Mouse (Mus musculus) kidney, adult 2 months (tissue): ENCODE measurements at regions not wholly inside any gene's neighbourhood (a gene's known extent, or its start where the extent isn't known, plus 50 kb on each side); places are given as distances from the start of the nearest gene placed in this dataset.

Experiments
- DNase-seq: peaks from one replicate; pipeline ENCODE4 v3.0.0; 2021
- H3K27ac ChIP-seq: fragments of 200-500 bp; 2 replicates; pipeline ENCODE4 v1.5.1; 2012; ENCODE audit warnings: low read depth, low read length, control low read depth, inconsistent platforms; ENCODE audit not compliant: insufficient read depth
- H3K27me3 ChIP-seq: fragments of 200-500 bp; replicated peaks from 2 replicates; pipeline ENCODE4 v1.6.1; 2012; ENCODE audit warnings: mild to moderate bottlenecking, moderate library complexity, low read length, inconsistent platforms; ENCODE audit not compliant: control insufficient read depth, insufficient read depth
- H3K36me3 ChIP-seq: fragments of 200-500 bp; 2 replicates; pipeline ENCODE4 v1.6.1; 2012; ENCODE audit warnings: mild to moderate bottlenecking, moderate library complexity, low read length, inconsistent platforms; ENCODE audit not compliant: control insufficient read depth, insufficient read depth
- H3K4me1 ChIP-seq: fragments of 200-500 bp; 2 replicates; pipeline ENCODE4 v1.6.1; 2011; ENCODE audit warnings: low read length; ENCODE audit not compliant: control insufficient read depth, insufficient read depth
- H3K4me3 ChIP-seq: fragments of 200-500 bp; 2 replicates; pipeline ENCODE4 v1.5.1; 2011; ENCODE audit warnings: mild to moderate bottlenecking, low read depth, low read length, control low read depth; ENCODE audit not compliant: insufficient read depth
- CTCF ChIP-seq: fragments of 200-500 bp; conservative IDR thresholded peaks from 2 replicates; pipeline ENCODE4 v1.5.1; 2011; ENCODE audit warnings: low read depth, mild to moderate bottlenecking, control low read depth, low read length, moderate library complexity, mixed read lengths; ENCODE audit not compliant: insufficient read depth, insufficient read length
- POLR2A ChIP-seq: fragments of 200-500 bp; IDR thresholded peaks from one replicate; pipeline ENCODE4 v1.6.1; 2011; ENCODE audit warnings: low read depth, low read length, control low read depth
- WGBS: fragments of 180-500 bp; shearing (Covaris S2); methylation state at CpG from one replicate; pipeline ENCODE4 v1.1.7; 2018; 5-methylcytosine and 5-hydroxymethylcytosine counted together

- 54% methylated on average over 1 of the region's 1 CpGs for WGBS
- TF ChIP-seq CTCF (no peak), POLR2A (no peak)
- Histone ChIP-seq H3K4me1 (no peaks in the 10 kb centered on the region), H3K27me3 (no peaks in the 10 kb centered on the region), H3K27ac (no peak overlapping the region), H3K4me3 (no peak overlapping the region), H3K36me3 (no peaks in the 10 kb centered on the region)
- DNase-seq, result no peak
These were observed 368.8 kb upstream of the Plscr5 start for GRCm38 (mm10) chr9:91823733-91824487.

- no peak for DNase-seq
- Histone ChIP-seq H3K27ac (no peak overlapping the region), H3K4me3 (no peak overlapping the region), H3K36me3 (no peaks in the 10 kb centered on the region), H3K27me3 (no peaks in the 10 kb centered on the region), H3K4me1 (no peaks in the 10 kb centered on the region)
- 77% methylated on average over 13 of the region's 13 CpGs for WGBS
- TF ChIP-seq POLR2A (no peak), CTCF (no peak)
These were observed 374.0 kb upstream of the Plscr5 start for GRCm38 (mm10) chr9:91818616-91819328.

- no peaks in the 10 kb centered on the region for H3K4me1 ChIP-seq
- H3K27ac ChIP-seq, result no peak overlapping the region
- 76% methylated on average over 3 of the region's 3 CpGs for WGBS
- no peaks in the 10 kb centered on the region for H3K27me3 ChIP-seq
- no peak overlapping the region for H3K4me3 ChIP-seq
- no peaks in the 10 kb centered on the region for H3K36me3 ChIP-seq
- TF ChIP-seq CTCF (no peak), POLR2A (no peak)
- no peak for DNase-seq
These were observed 389.3 kb upstream of the Plscr5 start for GRCm38 (mm10) chr9:91803372-91803961.

GRCm38 (mm10) chr9:91798837-91799225 is 393.9 kb upstream of the Plscr5 start:
- no peak overlapping the region for H3K27ac ChIP-seq
- TF ChIP-seq CTCF, result no peak
- no peak for TF ChIP-seq POLR2A
- H3K4me1 ChIP-seq, result no peaks in the 10 kb centered on the region
- H3K4me3 ChIP-seq, result no peak overlapping the region
- no peak for DNase-seq
- no peaks in the 10 kb centered on the region for H3K27me3 ChIP-seq
- 89% methylated on average over 4 of the region's 4 CpGs for WGBS
- H3K36me3 ChIP-seq, result no peaks in the 10 kb centered on the region

GRCm38 (mm10) chr9:91798171-91798836 is 394.4 kb upstream of the Plscr5 start:
- WGBS, result 92% methylated on average over 10 of the region's 10 CpGs
- H3K4me1 ChIP-seq, result no peaks in the 10 kb centered on the region
- no peak overlapping the region for H3K4me3 ChIP-seq
- no peaks in the 10 kb centered on the region for H3K36me3 ChIP-seq
- no peak for DNase-seq
- TF ChIP-seq POLR2A, result no peak
- H3K27me3 ChIP-seq, result no peaks in the 10 kb centered on the region
- H3K27ac ChIP-seq, result no peak overlapping the region

GRCm38 (mm10) chr9:91796976-91797375 is 395.8 kb upstream of the Plscr5 start:
- H3K36me3 ChIP-seq, result no peaks in the 10 kb centered on the region
- H3K27me3 ChIP-seq, result no peaks in the 10 kb centered on the region
- TF ChIP-seq CTCF, result no peak
- 81% methylated on average over 4 of the region's 4 CpGs for WGBS
- no peak overlapping the region for H3K4me3 ChIP-seq
- no peak for DNase-seq
- H3K4me1 ChIP-seq, result no peaks in the 10 kb centered on the region
- H3K27ac ChIP-seq, result no peak overlapping the region

GRCm38 (mm10) chr9:91752935-91753334 is 387.3 kb upstream of the Zic1 start:
- TF ChIP-seq POLR2A, result no peak
- TF ChIP-seq CTCF, result no peak
- no peak for DNase-seq
- whole genome bisulfite sequencing, result 6% methylated on average over 1 of the region's 1 CpGs
- no peaks in the 10 kb centered on the region for H3K27me3 ChIP-seq
- H3K4me1 ChIP-seq, result no peaks in the 10 kb centered on the region
- no peak overlapping the region for H3K27ac ChIP-seq
- H3K4me3 ChIP-seq, result no peak overlapping the region
- H3K36me3 ChIP-seq, result no peaks in the 10 kb centered on the region
